Mouse (Mus musculus): ENCODE data around the gene Trip13. TPM values are rescaled to one million over a fixed set of nuclear protein-coding genes. Genes with fewer than 3 reads are reported as not detected.

The Trip13 gene
- polyA plus RNA-seq, 1 experiment from 2014 or later: 17.6 TPM

- no peaks in the 10 kb centered on the region for H3K9me3 ChIP-seq (replicated peaks)
- WGBS (ENCODE audit: insufficient replicate concordance): 58% methylated on average over 5 of the region's 5 CpGs
These were observed 51.0 kb downstream of the Trip13 start for GRCm38 (mm10) chr13:73886601-73887000.

DNA sequence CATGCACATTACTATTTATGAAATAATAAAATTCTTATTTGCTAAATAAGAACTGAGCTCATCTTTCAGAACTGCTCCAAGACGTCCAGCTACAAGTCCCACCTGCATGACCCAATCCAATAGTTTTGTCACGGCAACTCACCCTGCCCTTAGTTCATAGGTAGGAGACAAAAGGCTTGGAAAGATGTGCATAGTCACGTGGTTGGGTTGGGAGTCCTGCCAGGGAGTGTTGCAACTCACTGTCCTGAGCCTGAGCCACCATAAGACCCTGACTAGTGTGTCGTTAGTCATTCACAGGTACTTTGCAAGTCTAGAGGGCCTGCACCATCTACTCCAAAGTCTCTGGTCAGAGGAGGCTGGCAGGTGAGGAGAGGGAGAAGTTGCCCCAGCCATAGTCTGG lies 51.5 kb downstream of the Trip13 start:
- Histone ChIP-seq H3K9ac (no peak overlapping the region), H3K27ac (replicated peaks) (no peak overlapping the region), H3K4me3 (replicated peaks) (no peak overlapping the region), H3K9me3 (replicated peaks) (no peaks in the 10 kb centered on the region), H3K27me3 (no peaks in the 10 kb centered on the region), H3K4me1 (replicated peaks) (no peaks in the 10 kb centered on the region), H3K4me2 (no peak overlapping the region), H3K36me3 (replicated peaks) (no peaks in the 10 kb centered on the region)
- 55% methylated on average over 4 of the region's 4 CpGs for WGBS (ENCODE audit: insufficient replicate concordance)
- ATAC-seq (ENCODE audit: insufficient read depth): no peak

More at GRCm38 (mm10) chr13:73886601-73887000, 51.0 kb downstream of the Trip13 start:
- Histone ChIP-seq H3K27me3 (no peaks in the 10 kb centered on the region), H3K4me2 (no peak overlapping the region), H3K4me1 (replicated peaks) (no peaks in the 10 kb centered on the region), H3K9ac (no peak overlapping the region), H3K36me3 (replicated peaks) (no peaks in the 10 kb centered on the region), H3K4me3 (replicated peaks) (no peak overlapping the region), H3K27ac (replicated peaks) (no peak overlapping the region)
- ATAC-seq (ENCODE audit: insufficient read depth): no peak

DNA sequence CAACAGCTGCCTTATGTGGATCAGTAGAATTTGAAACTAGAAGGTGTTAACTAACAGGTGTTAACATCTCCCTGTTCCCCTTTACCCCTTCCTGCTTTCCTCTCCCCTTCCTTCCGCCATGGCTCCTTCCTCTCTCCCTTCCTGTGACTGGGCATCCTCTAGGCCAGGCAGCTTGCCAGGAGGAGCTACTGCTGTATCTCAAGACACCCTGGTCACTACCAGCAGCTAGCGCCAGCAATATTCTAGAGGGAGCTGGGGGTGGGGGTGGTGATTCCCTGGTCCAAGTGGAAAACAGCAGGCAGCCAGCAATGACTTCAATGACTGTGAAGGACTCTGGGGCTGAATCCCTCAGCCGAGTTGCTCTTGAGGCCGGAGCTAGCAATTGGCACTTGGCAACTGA lies 51.9 kb downstream of the Trip13 start:
- Histone ChIP-seq H3K4me1 (replicated peaks) (no peaks in the 10 kb centered on the region), H3K9ac (no peak overlapping the region), H3K4me3 (replicated peaks) (no peak overlapping the region), H3K4me2 (no peak overlapping the region), H3K36me3 (replicated peaks) (no peaks in the 10 kb centered on the region), H3K9me3 (replicated peaks) (no peaks in the 10 kb centered on the region), H3K27me3 (no peaks in the 10 kb centered on the region), H3K27ac (replicated peaks) (no peak overlapping the region)
- WGBS (ENCODE audit: insufficient replicate concordance): 57% methylated on average over 4 of the region's 4 CpGs
- ATAC-seq (ENCODE audit: insufficient read depth): no peak

DNA sequence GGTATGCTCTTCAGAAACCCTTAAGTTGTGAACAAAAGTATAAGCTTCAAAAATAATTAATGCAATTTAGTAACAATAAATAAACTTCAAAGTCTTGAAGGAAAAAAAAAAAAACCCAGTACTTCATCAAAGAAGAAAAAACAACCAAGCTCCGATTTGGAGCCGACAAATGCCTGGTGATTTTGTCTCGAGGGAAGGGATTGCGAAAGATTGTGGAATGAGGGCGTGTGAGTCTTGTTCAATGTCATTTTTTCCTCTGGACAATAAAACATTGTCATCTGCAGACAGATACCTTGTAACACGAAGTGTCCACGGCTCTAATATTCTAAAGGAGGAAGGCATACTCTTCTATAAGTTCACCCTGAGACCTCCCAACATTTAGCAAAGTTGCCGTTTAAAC lies 56.2 kb downstream of the Trip13 start:
- no peak for ATAC-seq (ENCODE audit: insufficient read depth)
- Histone ChIP-seq H3K9me3 (replicated peaks) (no peaks in the 10 kb centered on the region), H3K4me3 (replicated peaks) (no peak overlapping the region), H3K27ac (replicated peaks) (no peak overlapping the region), H3K4me2 (no peak overlapping the region), H3K4me1 (replicated peaks) (no peaks in the 10 kb centered on the region), H3K9ac (no peak overlapping the region), H3K36me3 (replicated peaks) (no peaks in the 10 kb centered on the region), H3K27me3 (no peaks in the 10 kb centered on the region)
- WGBS (ENCODE audit: insufficient replicate concordance): 59% methylated on average over 8 of the region's 8 CpGs

DNA sequence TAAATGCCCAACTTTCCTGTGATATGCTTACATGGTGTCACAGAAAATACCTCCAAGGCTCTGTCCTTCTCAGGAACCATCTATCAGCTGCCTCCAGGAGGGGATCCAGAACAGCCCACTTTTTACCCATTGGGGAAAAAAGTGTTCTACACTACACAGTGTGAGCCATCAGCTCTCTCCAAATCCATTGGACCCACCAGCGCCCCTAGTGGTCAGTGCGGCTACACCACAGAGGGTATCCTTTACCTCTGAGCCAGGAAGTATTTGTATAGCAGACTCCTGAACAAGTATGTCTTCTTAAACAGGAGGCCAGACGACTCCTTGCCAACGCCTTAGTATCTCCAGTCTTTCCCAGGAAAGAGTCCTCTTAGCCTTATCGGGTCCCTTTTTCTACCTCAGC lies 57.8 kb downstream of the Trip13 start:
- H3K4me1 ChIP-seq (replicated peaks): no peaks in the 10 kb centered on the region
- no peaks in the 10 kb centered on the region for H3K36me3 ChIP-seq (replicated peaks)
- no peak overlapping the region for H3K4me2 ChIP-seq
- H3K27me3 ChIP-seq: no peaks in the 10 kb centered on the region
- H3K9me3 ChIP-seq (replicated peaks): no peaks in the 10 kb centered on the region
- H3K27ac ChIP-seq (replicated peaks): no peak overlapping the region
- no peak overlapping the region for H3K4me3 ChIP-seq (replicated peaks)
- H3K9ac ChIP-seq: no peak overlapping the region
- WGBS (ENCODE audit: insufficient replicate concordance): 68% methylated on average over 5 of the region's 5 CpGs
- ATAC-seq (ENCODE audit: insufficient read depth): no peak

- WGBS (ENCODE audit: insufficient replicate concordance): 44% methylated on average over 2 of the region's 2 CpGs
- Histone ChIP-seq H3K9me3 (replicated peaks) (no peaks in the 10 kb centered on the region), H3K36me3 (replicated peaks) (no peaks in the 10 kb centered on the region), H3K27me3 (no peaks in the 10 kb centered on the region), H3K4me3 (replicated peaks) (no peak overlapping the region), H3K4me2 (no peak overlapping the region), H3K27ac (replicated peaks) (no peak overlapping the region), H3K4me1 (replicated peaks) (no peaks in the 10 kb centered on the region), H3K9ac (no peak overlapping the region)
- ATAC-seq (ENCODE audit: insufficient read depth): no peak
These were observed 65.4 kb downstream of the Trip13 start for GRCm38 (mm10) chr13:73872159-73872558.

Small RNA genes lying within 50 kb of the gene (microRNA-seq; reads per million reads assigned to microRNA genes)
- not detected for gene Gm25197

Other genes starting within 250 kb of the Trip13 start
- gene Slc6a19, start 232.9 kb downstream of the Trip13 start, polyA plus RNA-seq (2015; fragmentation: Nextera tagmentation; extraction: Ambion mirVana): 0.83 and 1.0 TPM in 2 replicates
- 9.2 and 11.2 TPM in 2 replicates for gene Slc12a7, start 204.7 kb downstream of the Trip13 start, polyA plus RNA-seq (2015; fragmentation: Nextera tagmentation; extraction: Ambion mirVana)
- 0.12 and 0.20 TPM in 2 replicates for gene Nkd2, start 90.2 kb downstream of the Trip13 start, polyA plus RNA-seq (2015; fragmentation: Nextera tagmentation; extraction: Ambion mirVana)
- gene Brd9, start within 50 bp of the Trip13 start, polyA plus RNA-seq (2015; fragmentation: Nextera tagmentation; extraction: Ambion mirVana): 12.3 and 12.4 TPM in 2 replicates
- gene Zdhhc11, start 26.1 kb upstream of the Trip13 start, polyA plus RNA-seq (2015; fragmentation: Nextera tagmentation; extraction: Ambion mirVana): not detected in 2 replicates
- 0.32 and 0.40 TPM in 2 replicates for gene Tppp, start 71.6 kb upstream of the Trip13 start, polyA plus RNA-seq (2015; fragmentation: Nextera tagmentation; extraction: Ambion mirVana)
- 6.8 and 7.2 TPM in 2 replicates for gene Cep72, start 124.5 kb upstream of the Trip13 start, polyA plus RNA-seq (2015; fragmentation: Nextera tagmentation; extraction: Ambion mirVana)
- gene Slc9a3, start 183.7 kb upstream of the Trip13 start, polyA plus RNA-seq (2015; fragmentation: Nextera tagmentation; extraction: Ambion mirVana): not detected in 2 replicates